Mouse (Mus musculus) megakaryocyte, embryonic 14.5 days (primary cell): ENCODE measurements at regions not wholly inside any gene's neighbourhood (a gene's known extent, or its start where the extent isn't known, plus 50 kb on each side); places are given as distances from the start of the nearest gene placed in this dataset.

Experiments
- FLI1 ChIP-seq: IDR thresholded peaks from 2 replicates; pipeline ENCODE4 v1.6.1; 2012; ENCODE audit warnings: low read length, inconsistent platforms, mixed read lengths
- GATA1 ChIP-seq: IDR thresholded peaks from 3 replicates; pipeline ENCODE4 v1.6.1; 2012; ENCODE audit warnings: mixed read lengths, low read length, inconsistent platforms, borderline replicate concordance

- TF ChIP-seq GATA1 (no peak), FLI1 (no peak)
These were observed 258.5 kb upstream of the Klhl29 start for GRCm38 (mm10) chr12:5633971-5634370.
